Mouse (Mus musculus) kidney, adult 18-20 months (tissue): ENCODE measurements around the gene Pate2.
"Not testable (repeated sequence)": the region's sequence is repeated elsewhere in the genome, so short reads cannot be mapped to it uniquely, and the experiment has no call there.

ENCODE experiments used
- DNase-seq: peaks from one replicate; pipeline ENCODE4 v3.0.0; 2021

Gene Pate2

DNA sequence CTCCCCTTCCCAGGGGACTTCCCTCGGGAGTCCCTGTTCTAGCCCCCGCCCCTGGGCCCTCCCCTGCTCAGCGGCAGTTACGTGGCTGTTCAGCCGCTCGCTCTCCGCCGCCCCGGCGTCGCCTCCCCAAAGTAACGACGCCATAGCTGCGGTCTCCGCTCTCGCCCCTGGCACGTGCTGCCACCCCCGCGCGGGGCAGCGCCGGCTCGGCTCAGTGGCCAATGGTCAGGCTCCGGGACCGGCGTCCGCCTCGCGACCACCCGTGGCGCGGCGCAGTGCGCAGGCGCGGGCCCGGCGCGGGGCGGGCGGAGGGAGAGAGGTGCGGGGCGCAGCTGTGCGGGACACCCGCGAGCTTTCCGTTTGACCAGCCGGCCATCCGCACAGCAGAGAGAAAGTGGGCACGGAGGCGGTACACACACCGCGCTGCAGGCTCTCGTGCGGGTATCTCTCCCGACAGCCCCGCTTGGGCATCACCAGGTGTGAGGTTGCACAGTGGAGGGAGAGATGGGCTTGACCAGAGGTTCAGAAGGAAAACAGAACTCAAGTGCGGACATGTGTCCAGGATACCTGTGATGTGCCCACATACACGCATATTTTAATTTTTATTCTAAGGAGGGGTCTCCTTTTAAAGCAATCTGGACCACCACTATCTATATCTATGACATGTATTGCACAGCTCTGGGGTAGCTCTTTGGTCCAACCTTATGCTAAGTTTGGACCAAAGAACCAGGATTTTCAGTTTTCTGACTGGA is 11.7 kb upstream of the Pate2 start, which contains the start of the genes Ddx25 and Pus3:
TSS of gene Ddx25 (minus strand) at position 272 of the 752 bp plus-strand sequence.
TSS of gene Pus3 (plus strand) at position 339 of the 752 bp plus-strand sequence.
- no peak for DNase-seq

- peak; percentile 79 for DNase-seq
These were observed 10.8 kb upstream of the Pate2 start for GRCm38 (mm10) chr9:35559009-35559890.

DNA sequence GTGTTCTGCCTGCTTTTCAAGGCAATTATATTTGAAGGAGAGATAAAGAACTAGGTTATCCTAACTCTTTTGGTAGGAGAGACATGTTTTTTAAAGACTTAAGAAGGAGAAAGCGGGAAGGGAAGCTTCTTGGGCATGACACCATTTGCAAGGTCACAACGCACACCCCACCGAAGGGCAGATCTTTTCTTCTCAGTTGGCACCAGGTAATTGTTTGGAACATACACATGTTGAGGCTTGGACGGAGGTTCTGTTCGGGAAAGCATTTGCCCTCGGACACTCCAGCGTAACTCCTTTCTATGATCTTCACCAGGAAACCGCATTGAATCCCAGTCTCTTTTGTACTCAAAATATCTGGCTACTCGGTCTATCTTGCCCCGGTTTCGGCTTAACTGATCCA is 9.0 kb upstream of the Pate2 start:
- DNase-seq = no peak

DNA sequence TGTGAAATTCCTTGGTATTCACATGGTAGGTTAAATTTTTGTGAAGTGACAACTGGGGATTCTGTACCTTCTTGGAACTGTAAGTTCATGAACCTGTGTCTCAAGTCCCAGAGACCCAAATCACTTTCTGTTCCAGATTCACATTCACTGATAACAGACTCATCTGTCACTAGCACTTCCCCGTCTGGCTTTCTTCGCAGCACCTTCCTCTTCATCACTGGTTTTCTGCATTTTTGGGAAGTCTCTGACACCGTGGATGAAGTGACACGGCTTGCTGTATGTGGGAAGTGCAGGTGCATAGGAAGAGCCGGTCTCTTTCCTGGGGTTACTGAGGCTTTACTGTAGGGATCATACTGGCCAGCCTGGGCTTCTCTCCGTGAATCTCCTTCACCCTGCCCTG is 8.5 kb upstream of the Pate2 start:
- no peak for DNase-seq

DNA sequence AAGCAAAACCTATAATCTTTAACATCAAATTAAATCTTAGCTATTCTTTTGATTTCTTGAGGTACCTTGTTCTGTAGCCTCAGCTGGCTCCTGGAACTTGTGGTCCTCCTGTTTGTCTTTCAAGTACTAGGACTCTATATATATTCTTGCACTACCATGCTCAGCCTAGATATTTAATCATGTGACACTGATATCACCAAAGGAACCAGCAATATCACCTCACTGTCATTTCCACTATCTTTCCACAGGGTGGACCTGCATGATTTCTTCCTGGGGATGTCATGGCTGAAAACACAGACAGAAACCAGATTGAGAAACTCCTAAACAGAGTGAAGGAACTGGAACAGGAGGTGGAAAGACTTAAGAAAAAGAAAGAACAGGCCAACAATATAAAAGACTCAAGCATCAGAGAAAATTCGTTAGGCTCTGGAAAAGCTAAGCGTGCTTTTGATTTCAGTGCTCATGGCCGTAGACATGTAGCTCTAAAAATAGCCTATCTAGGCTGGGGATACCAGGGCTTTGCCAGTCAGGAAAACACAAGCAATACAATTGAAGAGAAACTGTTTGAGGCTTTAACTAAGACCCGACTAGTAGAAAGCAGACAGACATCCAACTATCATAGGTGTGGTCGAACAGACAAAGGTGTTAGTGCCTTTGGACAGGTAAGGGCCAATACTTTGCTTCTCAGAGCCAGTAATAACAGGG is 5.4 kb upstream of the Pate2 start:
- no peak for DNase-seq

DNA sequence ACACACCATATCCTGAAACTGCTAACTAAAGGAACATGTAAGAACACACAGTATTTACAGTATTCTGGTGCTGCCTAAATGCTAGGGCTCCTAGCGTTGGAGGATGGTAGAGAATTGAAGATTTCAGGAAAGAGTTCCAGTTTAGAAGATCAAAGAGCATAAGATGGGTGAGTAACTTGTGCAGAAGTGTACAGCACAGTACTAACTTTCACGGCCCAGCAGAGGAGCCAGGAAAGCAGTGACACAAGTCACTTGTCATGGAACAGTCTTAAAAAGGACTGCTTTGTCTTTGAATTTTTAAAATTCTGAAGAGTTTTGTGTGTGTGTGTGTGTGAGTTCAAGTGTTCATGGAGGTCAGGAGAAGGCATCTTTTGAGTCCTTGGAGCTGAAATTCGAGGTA is 2.1 kb upstream of the Pate2 start:
- DNase-seq = no peak

GRCm38 (mm10) chr9:35570663-35571062 is 579 bp downstream of the Pate2 start:
- no peak for DNase-seq

DNA sequence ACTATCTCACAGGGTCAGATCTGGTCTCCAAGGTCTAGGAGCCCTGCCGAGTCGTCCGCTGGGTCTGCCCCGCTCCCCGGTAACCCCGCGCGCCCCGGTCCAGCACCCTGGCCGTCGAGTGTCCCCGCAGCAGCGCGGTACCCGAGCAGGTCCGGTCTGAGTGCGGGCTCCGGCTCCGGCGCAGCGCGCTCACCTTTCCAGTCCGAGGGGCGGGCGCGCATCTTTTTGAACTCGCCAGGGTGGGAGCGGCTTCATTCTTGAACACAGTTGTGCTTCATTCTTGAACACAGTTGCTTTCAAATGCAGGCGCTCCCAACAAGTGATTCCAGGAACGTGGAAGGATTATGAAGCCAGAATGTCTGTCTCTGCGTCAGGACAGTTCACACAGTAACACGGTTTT is 4.3 kb downstream of the Pate2 start:
- DNase-seq = no peak

DNA sequence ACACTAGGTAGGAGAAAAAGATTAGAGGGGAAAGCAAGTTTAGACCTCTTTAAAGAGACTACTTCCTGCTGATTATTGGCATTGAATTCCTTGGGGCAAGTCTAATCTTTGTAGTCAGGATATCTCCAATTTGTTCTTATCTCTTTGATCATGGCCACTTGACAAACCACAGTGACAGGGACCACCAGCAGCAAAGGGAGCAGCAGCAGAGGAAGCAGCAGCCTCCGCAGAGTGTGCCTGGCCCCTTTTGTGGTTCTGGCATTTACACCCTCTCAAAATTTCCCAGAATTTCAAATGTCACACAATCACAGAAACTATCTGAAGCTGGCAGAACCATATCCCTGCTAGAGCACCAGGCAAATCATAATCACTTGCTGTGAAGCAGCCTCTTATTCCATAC is 17.6 kb downstream of the Pate2 start:
- DNase-seq = no peak

GRCm38 (mm10) chr9:35592903-35593302 is 22.8 kb downstream of the Pate2 start:
- peak; percentile 16 for DNase-seq

GRCm38 (mm10) chr9:35607647-35608405 is 37.7 kb downstream of the Pate2 start:
- no peak for DNase-seq

DNA sequence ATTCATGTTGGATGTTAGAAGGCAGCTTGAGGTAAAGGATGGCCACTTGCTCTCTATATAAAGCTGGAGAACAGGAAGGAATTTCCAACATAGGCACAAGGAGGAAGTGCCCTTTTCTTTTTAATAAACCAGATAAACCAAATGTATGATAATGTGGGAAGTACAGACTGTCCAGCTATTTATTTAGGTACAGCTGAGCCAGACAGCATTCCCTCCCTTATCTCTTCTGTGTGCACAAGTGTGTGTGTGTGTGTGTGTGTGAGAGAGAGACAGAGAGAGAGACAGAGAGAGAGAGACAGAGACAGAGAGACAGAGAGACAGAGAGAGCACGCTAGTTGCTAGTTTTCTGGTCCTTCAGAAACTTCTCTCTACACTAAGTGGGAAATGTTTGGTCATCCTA is 41.8 kb downstream of the Pate2 start, which contains the start of gene Pate4:
TSS of gene Pate4 (minus strand) at position 101 of the 400 bp plus-strand sequence.
- DNase-seq = no peak

DNA sequence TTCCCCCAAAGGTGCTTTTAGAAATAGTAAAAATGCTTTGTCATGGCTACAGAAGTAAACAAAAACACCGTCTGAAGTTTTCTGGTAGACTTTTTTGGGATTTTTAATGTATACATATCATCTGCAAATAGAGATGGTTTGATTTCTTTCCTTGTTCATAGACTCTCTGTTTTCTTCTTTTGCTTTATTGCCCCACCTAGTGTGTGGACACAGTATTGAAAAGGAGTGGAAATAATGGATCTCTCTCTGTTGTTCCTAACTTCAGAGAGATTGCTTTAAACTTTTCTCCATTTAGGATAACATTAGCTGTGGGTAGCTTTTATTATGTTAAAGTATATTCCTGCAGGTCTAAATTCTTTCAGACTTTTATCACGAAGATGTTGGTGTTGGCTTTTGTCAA is 43.9 kb downstream of the Pate2 start:
- DNase-seq = no peak

DNA sequence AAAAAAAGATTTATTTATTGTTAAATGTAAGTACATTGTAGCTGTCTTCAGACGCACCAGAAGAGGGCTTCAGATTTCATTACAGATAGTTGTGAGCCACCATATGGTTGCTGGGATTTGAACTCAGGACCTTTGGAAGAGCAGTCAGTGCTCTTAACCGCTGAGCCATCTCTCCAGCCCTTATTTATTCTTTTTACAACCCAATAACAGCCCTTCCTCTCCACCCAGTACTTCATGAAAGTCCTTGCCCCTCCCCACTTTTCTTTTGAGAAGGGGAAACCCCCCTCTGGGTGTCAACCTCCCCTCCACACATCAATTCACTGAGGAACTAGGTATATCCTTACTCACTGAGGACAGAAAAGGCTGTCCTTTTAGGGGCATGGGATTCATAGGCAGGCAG is 46.7 kb downstream of the Pate2 start:
- DNase-seq = not testable (repeated sequence)

DNA sequence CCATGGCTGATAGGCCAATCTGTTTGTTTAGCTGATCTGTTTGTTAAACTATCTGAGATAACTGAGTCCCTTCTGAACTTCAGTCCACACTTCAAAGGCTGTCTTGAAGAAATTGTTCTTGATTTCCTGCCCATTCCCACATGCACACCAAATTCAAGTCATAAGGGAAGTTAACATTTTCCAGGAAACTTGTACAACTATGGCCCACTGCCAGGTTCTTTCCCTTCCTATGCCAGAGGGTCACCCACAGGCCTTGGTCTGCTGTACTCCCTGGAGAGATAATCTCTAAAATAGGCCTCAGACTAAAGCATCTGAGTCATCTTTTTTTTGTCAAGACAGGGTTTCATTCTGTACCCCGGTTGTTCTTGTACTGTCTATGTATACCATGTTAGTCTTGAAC is 62.9 kb downstream of the Pate2 start:
- DNase-seq = no peak

- DNase-seq = no peak
These were observed 78.0 kb downstream of the Pate2 start, which contains the start of gene Pate3 for GRCm38 (mm10) chr9:35648102-35648501. Gene Pate3, minus strand, starts transcription at chr9:35648202.

- no peak for DNase-seq
These were observed 103.5 kb downstream of the Pate2 start for GRCm38 (mm10) chr9:35673557-35673956.

GRCm38 (mm10) chr9:35687013-35687412 is 116.9 kb downstream of the Pate2 start, which contains the start of gene Pate1:
Gene Pate1, minus strand, starts transcription at chr9:35687390.
- no peak for DNase-seq

DNA sequence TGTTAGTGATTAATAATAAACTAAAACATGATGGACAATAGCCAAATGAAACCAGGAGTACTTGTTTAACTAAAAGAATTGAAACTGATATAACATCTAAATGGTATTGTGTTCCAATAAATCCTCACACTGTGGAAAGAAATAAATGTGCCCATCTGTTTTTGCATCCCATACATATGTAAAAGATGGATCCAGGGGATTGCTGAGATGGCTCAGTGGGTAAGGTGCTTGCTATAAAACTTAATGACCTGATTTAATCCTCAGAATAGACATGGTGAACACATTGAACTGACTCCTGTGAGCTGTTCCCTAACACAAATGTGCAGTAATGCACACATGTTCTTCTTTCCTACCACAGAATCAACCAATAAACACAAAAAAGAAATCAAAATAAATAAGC is 121.8 kb downstream of the Pate2 start:
- no peak for DNase-seq

- no peak for DNase-seq
These were observed 137.2 kb downstream of the Pate2 start for GRCm38 (mm10) chr9:35707265-35707664.
